28 mouse cellular contexts compared by ENCODE assay signal in genomic region chr9:118887734-118888133, GRCm38 (mm10). TPM values are rescaled to one million over a fixed set of nuclear protein-coding genes. Genes with fewer than 3 reads are reported as not detected.
DNase-seq lines count a peak whose midpoint lies in the region; ATAC-seq and TF ChIP-seq lines count a peak whose summit lies in the region.
"Had no signal": no experiment of that assay in that cellular context is flagged by ENCODE, and none has a peak within 500 bp of the region (broad histone marks: within the 10 kb centered on the region; RNA-seq: fewer than 3 reads in every experiment).

No protein-coding gene starts in this region.

- H3K4me2 ChIP-seq in lung, postnatal 0 days (replicated peaks; ENCODE audit: low read depth, low read length): no peak overlapping the region
- H3K4me2 ChIP-seq: embryonic facial prominence, embryonic 13.5 days; forebrain, embryonic 15.5 days; heart, embryonic 12.5 days; hindbrain, embryonic 13.5 days; kidney, embryonic 15.5 days; midbrain, embryonic 13.5 days; neural tube, embryonic 15.5 days had no signal

- no peaks in the 10 kb centered on the region for H3K27me3 ChIP-seq in lung, postnatal 0 days (replicated peaks; ENCODE audit: insufficient read depth, low read length)
- H3K27me3 ChIP-seq in E14TG2a.4 (ENCODE audit: insufficient read depth, low read length): no peaks in the 10 kb centered on the region
- H3K27me3 ChIP-seq: embryonic facial prominence, embryonic 13.5 days; forebrain, embryonic 15.5 days; hindbrain, embryonic 13.5 days; kidney, embryonic 15.5 days; midbrain, embryonic 13.5 days; neural tube, embryonic 15.5 days had no signal

- peak overlapping the region; percentile 81 for H3K27ac ChIP-seq in gastrocnemius, adult 2 months
- H3K27ac ChIP-seq in layer of hippocampus, adult 2 months: no peak overlapping the region
- H3K27ac ChIP-seq in lung, postnatal 0 days (ENCODE audit: low read length): no peak overlapping the region
- H3K27ac ChIP-seq: embryonic facial prominence, embryonic 13.5 days; forebrain, embryonic 10.5 days; forebrain, embryonic 15.5 days; hindbrain, embryonic 13.5 days; kidney, embryonic 15.5 days; macrophage; midbrain, embryonic 13.5 days; neural tube, embryonic 15.5 days had no signal

- no peak for ATAC-seq in lung, postnatal 0 days
- ATAC-seq: forebrain, embryonic 15.5 days; midbrain, embryonic 13.5 days had no signal

- H3K9me3 ChIP-seq in lung, postnatal 0 days (ENCODE audit: low read length): no peaks in the 10 kb centered on the region
- no peaks in the 10 kb centered on the region for H3K9me3 ChIP-seq in E14TG2a.4 (ENCODE audit: low read length)
- H3K9me3 ChIP-seq: embryonic facial prominence, embryonic 13.5 days; forebrain, embryonic 10.5 days; forebrain, embryonic 15.5 days; heart, embryonic 12.5 days; hindbrain, embryonic 13.5 days; kidney, embryonic 15.5 days; midbrain, embryonic 13.5 days; neural tube, embryonic 15.5 days had no signal

- TF ChIP-seq EP300 in lung, postnatal 0 days (IDR thresholded peaks at IDR 0.05): no peak

- DNase-seq in gastrocnemius, adult 2 months: no peak
- no peak for DNase-seq in gastrocnemius, postnatal 4 days (ENCODE audit: low spot score in 2 of 2)
- no peak for DNase-seq in layer of hippocampus, adult 2 months (ENCODE audit: low spot score in 2 of 2)
- DNase-seq in layer of hippocampus, postnatal 10 days (ENCODE audit: low spot score in 2 of 2): no peak
- no peak for DNase-seq in lung, postnatal 0 days (ENCODE audit: low spot score)
- no peak for DNase-seq in lung, postnatal 10 days
- no peak for DNase-seq in urinary bladder, postnatal 4 days (ENCODE audit: low spot score in 2 of 2)
- DNase-seq: adrenal gland, postnatal 25 days; cerebellum, adult 18-20 months; cerebellum, postnatal 10 days; kidney, adult 11 months; kidney, postnatal 36 days; layer of hippocampus, postnatal 36 days; liver; lung, adult 18-20 months; retina, postnatal 1 day; right cerebral cortex, postnatal 14 days had no signal

- TF ChIP-seq CTCF in gastrocnemius, adult 2 months (IDR thresholded peaks at IDR 0.05): peak; percentile 24; the same call in 1 of the 2 replicates
- TF ChIP-seq CTCF in layer of hippocampus, adult 2 months (conservative IDR thresholded peaks at IDR 0.05): peak; percentile 52
- TF ChIP-seq CTCF in lung, postnatal 0 days (IDR thresholded peaks at IDR 0.05): peak; percentile 37
- TF ChIP-seq CTCF in E14TG2a.4 (conservative IDR thresholded peaks at IDR 0.05; ENCODE audit: low read length): peak; percentile 46

- no peak overlapping the region for H3K9ac ChIP-seq in lung, postnatal 0 days (replicated peaks; ENCODE audit: low read depth)
- H3K9ac ChIP-seq: embryonic facial prominence, embryonic 13.5 days; forebrain, embryonic 15.5 days; heart, embryonic 12.5 days; hindbrain, embryonic 13.5 days; kidney, embryonic 15.5 days; midbrain, embryonic 13.5 days; neural tube, embryonic 15.5 days had no signal

- H3K4me1 ChIP-seq in lung, postnatal 0 days (ENCODE audit: insufficient read depth, low read depth, low read length): no peaks in the 10 kb centered on the region
- peaks cover 9% of the 10 kb centered on the region; the same call in 1 of the 2 replicates for H3K4me1 ChIP-seq in E14TG2a.4 (replicated peaks; ENCODE audit: low read depth, low read length)

- H3K36me3 ChIP-seq in lung, postnatal 0 days (ENCODE audit: insufficient read depth, low read length): no peaks in the 10 kb centered on the region
- H3K36me3 ChIP-seq in E14TG2a.4 (ENCODE audit: insufficient read depth, low read length): 0 out of 2 replicates have a peak, but pooled peaks cover 4% of the 10 kb centered on the region
- H3K36me3 ChIP-seq: forebrain, embryonic 15.5 days; hindbrain, embryonic 13.5 days; midbrain, embryonic 13.5 days; neural tube, embryonic 15.5 days had no signal

- 91% methylated on average over 8 of the region's 8 CpGs for WGBS in lung, postnatal 0 days

- peak overlapping the region; percentile 17; the same call in 1 of the 2 replicates for H3K4me3 ChIP-seq in gastrocnemius, adult 2 months
- no peak overlapping the region for H3K4me3 ChIP-seq in layer of hippocampus, adult 2 months
- H3K4me3 ChIP-seq in lung, postnatal 0 days (ENCODE audit: low read depth, low read length): no peak overlapping the region
- H3K4me3 ChIP-seq in E14TG2a.4 (replicated peaks; ENCODE audit: low read length): no peak overlapping the region
- H3K4me3 ChIP-seq: embryonic facial prominence, embryonic 13.5 days; forebrain, embryonic 10.5 days; forebrain, embryonic 15.5 days; heart, embryonic 12.5 days; hindbrain, embryonic 13.5 days; kidney, embryonic 15.5 days; midbrain, embryonic 13.5 days; neural tube, embryonic 15.5 days had no signal

- intact Hi-C loops in gastrocnemius, adult 2 months (cut with DNase I): no loop called here

RNA-seq across cellular contexts. Expression of gene Ctdspl, which starts 38.5 kb away (rescaled TPM):
- 1 to 10 TPM; 3.5 to 5.9 TPM for total RNA-seq in gastrocnemius, adult 2 months (2021)
- total RNA-seq in gastrocnemius, postnatal 4 days (2021): 10 to 100 TPM; 21.0 TPM
- 10 to 100 TPM; 23.9 to 28.0 TPM for total RNA-seq in layer of hippocampus, adult 2 months (2021)
- total RNA-seq in layer of hippocampus, postnatal 10 days (2021): 10 to 100 TPM; 17.0 to 19.0 TPM
- 27.8 and 29.9 TPM in 2 replicates for polyA plus RNA-seq in lung, postnatal 0 days (2015; fragmentation: Nextera tagmentation; extraction: Ambion mirVana)
- total RNA-seq: CH12.LX had no signal
